Mouse (Mus musculus): ENCODE data around the gene Strn. TPM values are rescaled to one million over a fixed set of nuclear protein-coding genes. Genes with fewer than 3 reads are reported as not detected.

Gene Strn
- polyA plus RNA-seq, 1 experiment from 2014 or later: 21.3 TPM

DNA sequence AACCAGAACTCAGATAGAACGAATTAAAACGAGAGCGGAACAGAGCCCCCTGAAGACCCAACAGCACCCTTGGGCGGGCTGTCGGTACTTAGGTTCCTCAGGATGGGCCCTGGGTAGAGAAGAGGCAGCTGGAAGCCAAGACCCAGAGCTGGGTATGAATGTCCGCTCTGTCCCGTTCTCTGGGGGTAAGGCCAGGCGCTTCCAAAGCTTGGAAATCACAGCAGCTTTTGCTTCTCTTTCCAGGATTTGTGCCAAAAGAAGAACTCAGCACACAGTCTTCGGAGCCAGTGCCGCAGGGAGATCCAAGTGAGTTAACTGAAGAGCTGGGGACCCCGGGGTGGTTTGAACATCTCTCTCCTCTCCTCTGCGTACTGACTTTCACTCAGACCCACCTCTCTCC lies 135.4 kb downstream of the Strn start:
- ChIA-PET POLR2A (no interaction called here), CTCF (interaction anchor here (1.1 kb wide), 1 partner anchor 12 kb away, joined by 4 read pairs; no protein-coding TSS in a partner anchor)
- no peaks in the 10 kb centered on the region for H3K27me3 ChIP-seq
- in situ Hi-C loops (cut with MboI; ENCODE audit: low pct_unique_long_range_greater_than_20kb): no loop called here
- ATAC-seq (no peak), DNase-seq (ENCODE audit: low read depth, low spot score) (no peak)
- no peak for TF ChIP-seq CTCF (IDR thresholded peaks at IDR 0.05)

DNA sequence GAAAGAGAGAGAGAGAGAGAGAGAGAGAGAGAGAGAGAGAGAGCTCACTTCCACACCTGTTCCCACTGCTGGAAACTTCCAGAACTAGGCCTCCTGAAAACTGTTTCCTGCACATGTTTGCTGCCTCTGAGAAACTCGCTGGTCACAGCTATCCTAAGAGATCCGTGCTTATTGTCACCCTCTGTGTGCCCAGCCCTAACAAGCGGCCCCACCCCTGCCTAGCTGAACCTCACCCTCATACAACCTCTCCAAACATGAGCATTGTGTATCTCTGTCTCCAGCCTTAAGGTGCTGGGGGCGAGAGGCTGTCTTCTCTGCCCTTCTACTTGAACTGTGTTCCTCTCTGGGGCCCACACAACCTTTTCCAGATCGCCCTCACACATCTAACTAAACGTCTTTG lies 136.0 kb downstream of the Strn start:
- DNase-seq (ENCODE audit: low read depth, low spot score): no peak
- no peak for ATAC-seq
- in situ Hi-C loops (cut with MboI; ENCODE audit: low pct_unique_long_range_greater_than_20kb): no loop called here
- POLR2A ChIA-PET: interaction anchor here (0.5 to 0.6 kb wide), 2 partner anchors 94 to 134 kb away, joined by 4 to 6 read pairs; no protein-coding TSS in a partner anchor
- CTCF ChIA-PET: interaction anchor here (1.1 to 1.4 kb wide), 2 partner anchors 11 to 166 kb away, joined by 4 read pairs; no protein-coding TSS in a partner anchor
- no peak for TF ChIP-seq CTCF (IDR thresholded peaks at IDR 0.05)
- H3K27me3 ChIP-seq: no peaks in the 10 kb centered on the region

Other genes with a start within 250 kb of the Strn start
- gene Vit, start 229.1 kb downstream of the Strn start, polyA plus RNA-seq (2021): 95.0 TPM
- 41.0 TPM for gene Heatr5b, start 98.2 kb upstream of the Strn start, polyA plus RNA-seq (2021)
- 33.5 TPM for gene Gpatch11, start 98.4 kb upstream of the Strn start, polyA plus RNA-seq (2021)
- gene Eif2ak2, start 145.4 kb upstream of the Strn start, polyA plus RNA-seq (2021): 23.1 TPM
- gene Sult6b1, start 169.8 kb upstream of the Strn start, polyA plus RNA-seq (2021): 0.87 TPM
- gene Cebpzos, start 179.3 kb upstream of the Strn start, polyA plus RNA-seq (2021): 53.3 TPM
- gene Cebpz, start 199.9 kb upstream of the Strn start, polyA plus RNA-seq (2021): 40.3 TPM
- 49.3 TPM for gene Ndufaf7, start 199.9 kb upstream of the Strn start, polyA plus RNA-seq (2021)

Data from Patski (cell line).